Mouse (Mus musculus): ENCODE measurements around the gene Wdr46.

DNA sequence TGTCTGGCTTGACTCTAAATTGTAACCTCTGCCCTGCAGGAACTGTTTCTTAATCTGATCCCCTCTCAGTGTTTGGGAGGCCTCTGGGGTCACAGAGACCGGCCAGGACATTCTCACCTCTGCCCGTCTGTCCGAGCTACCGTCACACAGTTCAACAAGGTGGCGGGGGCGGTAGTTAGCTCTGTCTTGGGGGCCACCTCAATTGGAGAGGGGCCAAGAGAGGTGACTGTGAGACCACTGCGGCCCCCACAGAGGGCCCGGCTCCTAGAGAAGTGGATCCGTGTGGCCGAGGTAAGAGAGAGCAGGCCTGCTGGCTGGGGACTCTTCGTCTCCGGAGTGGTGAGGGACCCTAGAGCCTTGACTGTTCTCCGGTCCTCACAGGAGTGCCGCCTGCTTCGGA lies 7.5 kb upstream of the Wdr46 start:
- TF ChIP-seq CTCF (IDR thresholded peaks at IDR 0.05; ENCODE audit: extremely low read depth, insufficient read length, insufficient replicate concordance, low read depth, low read length) = no peak
- no peak for TF ChIP-seq POLR2A (IDR thresholded peaks at IDR 0.05; ENCODE audit: low read depth, low read length)
